8 mouse cellular contexts compared by ENCODE assay signal in genomic region chr2:3282866-3283601, GRCm38 (mm10). TPM values are rescaled to one million over a fixed set of nuclear protein-coding genes. Genes with fewer than 3 reads are reported as not detected.
DNase-seq lines count a peak whose midpoint lies in the region; ATAC-seq and TF ChIP-seq lines count a peak whose summit lies in the region.

No protein-coding gene starts in this region.

- TF ChIP-seq CTCF in lung, embryonic 14.5 days (IDR thresholded peaks at IDR 0.05; ENCODE audit: low read depth) = no peak
- no peak for TF ChIP-seq CTCF in embryonic fibroblast, embryonic 13.5 days (IDR thresholded peaks at IDR 0.05; ENCODE audit: borderline replicate concordance, insufficient read depth, low read length)

- peaks cover 7% of the 10 kb centered on the region for H3K4me1 ChIP-seq in lung, embryonic 14.5 days (ENCODE audit: insufficient read depth)
- 0 out of 2 replicates have a peak, but pooled peaks cover 5% of the 10 kb centered on the region for H3K4me1 ChIP-seq in embryonic fibroblast, embryonic 13.5 days (ENCODE audit: control insufficient read depth, insufficient read depth, low read length)
- H3K4me1 ChIP-seq in hindbrain, embryonic 16.5 days (ENCODE audit: control insufficient read depth, insufficient read depth, low read depth, low read length) = peaks cover 9% of the 10 kb centered on the region
- peaks cover 22% of the 10 kb centered on the region for H3K4me1 ChIP-seq in liver, embryonic 16.5 days (ENCODE audit: control insufficient read depth, low read depth, low read length)

- ATAC-seq in lung, embryonic 14.5 days (ENCODE audit: insufficient read depth) = 0 out of 2 replicates have a peak, but pooled peaks have one; percentile 1
- no peak; the same call in 1 of the 2 replicates for ATAC-seq in hindbrain, embryonic 16.5 days
- no peak for ATAC-seq in liver, embryonic 16.5 days (ENCODE audit: low read depth)

- peak overlapping the region; percentile 68 for H3K4me2 ChIP-seq in lung, embryonic 14.5 days
- peak overlapping the region; percentile 72 for H3K4me2 ChIP-seq in hindbrain, embryonic 16.5 days (ENCODE audit: low read length)
- peak overlapping the region; percentile 99 for H3K4me2 ChIP-seq in liver, embryonic 16.5 days (ENCODE audit: low read depth, low read length)

- H3K36me3 ChIP-seq in lung, embryonic 14.5 days (ENCODE audit: insufficient read depth) = no peaks in the 10 kb centered on the region
- no peaks in the 10 kb centered on the region for H3K36me3 ChIP-seq in hindbrain, embryonic 16.5 days (ENCODE audit: control insufficient read depth, insufficient read depth, low read length)
- no peaks in the 10 kb centered on the region for H3K36me3 ChIP-seq in liver, embryonic 16.5 days (ENCODE audit: control insufficient read depth, insufficient read depth)

- no peaks in the 10 kb centered on the region for H3K27me3 ChIP-seq in lung, embryonic 14.5 days (ENCODE audit: insufficient read depth, low read length)
- no peaks in the 10 kb centered on the region for H3K27me3 ChIP-seq in hindbrain, embryonic 16.5 days (replicated peaks; ENCODE audit: control insufficient read depth, insufficient read depth, low read length)
- H3K27me3 ChIP-seq in liver, embryonic 16.5 days (ENCODE audit: control insufficient read depth, insufficient read depth, low read depth, low read length) = no peaks in the 10 kb centered on the region

- no peak for DNase-seq in lung, embryonic 14.5 days
- DNase-seq in lung, postnatal 10 days = no peak
- DNase-seq in adrenal gland, adult 2 months = peak; percentile 50
- no peak for DNase-seq in retina, postnatal 1 day
- no peak for DNase-seq in right cerebral cortex, postnatal 25 days

- no peaks in the 10 kb centered on the region for H3K9me3 ChIP-seq in lung, embryonic 14.5 days (ENCODE audit: low read depth, low read length)
- H3K9me3 ChIP-seq in hindbrain, embryonic 16.5 days (ENCODE audit: control insufficient read depth, low read length) = no peaks in the 10 kb centered on the region
- no peaks in the 10 kb centered on the region for H3K9me3 ChIP-seq in liver, embryonic 16.5 days (replicated peaks; ENCODE audit: control insufficient read depth, low read length)

- peak overlapping the region; percentile 83 for H3K4me3 ChIP-seq in lung, embryonic 14.5 days (ENCODE audit: low read depth, low read length)
- H3K4me3 ChIP-seq in embryonic fibroblast, embryonic 13.5 days (ENCODE audit: insufficient read depth, low read length) = peak overlapping the region; percentile 48
- H3K4me3 ChIP-seq in hindbrain, embryonic 16.5 days (ENCODE audit: low read length) = peak overlapping the region; percentile 65
- H3K4me3 ChIP-seq in liver, embryonic 16.5 days (ENCODE audit: low read depth, low read length) = peak overlapping the region; percentile 90

- 11% methylated on average over 12 of the region's 12 CpGs for WGBS in lung, embryonic 14.5 days
- WGBS in hindbrain, embryonic 16.5 days = 11% methylated on average over 12 of the region's 12 CpGs
- 8% methylated on average over 12 of the region's 12 CpGs for WGBS in liver, embryonic 16.5 days (ENCODE audit: insufficient replicate concordance)

- peak overlapping the region; percentile 59 for H3K9ac ChIP-seq in lung, embryonic 14.5 days
- H3K9ac ChIP-seq in hindbrain, embryonic 16.5 days (ENCODE audit: low read depth, low read length) = peak overlapping the region; percentile 77
- H3K9ac ChIP-seq in liver, embryonic 16.5 days (ENCODE audit: low read depth, low read length) = peak overlapping the region; percentile 76

- TF ChIP-seq POLR2A in embryonic fibroblast, embryonic 13.5 days (IDR thresholded peaks at IDR 0.05; ENCODE audit: low read depth, low read length) = no peak

- peak overlapping the region; percentile 86 for H3K27ac ChIP-seq in lung, embryonic 14.5 days (ENCODE audit: low read depth)
- peak overlapping the region; percentile 79 for H3K27ac ChIP-seq in embryonic fibroblast, embryonic 13.5 days (ENCODE audit: insufficient read depth, low read length)
- H3K27ac ChIP-seq in hindbrain, embryonic 16.5 days (ENCODE audit: low read depth, low read length) = peak overlapping the region; percentile 95
- peak overlapping the region; percentile 63; the same call in 1 of the 2 replicates for H3K27ac ChIP-seq in liver, embryonic 16.5 days (ENCODE audit: low read length)

RNA-seq across cellular contexts. Expression of gene Nmt2, which starts 1.0 kb away (rescaled TPM):
- 41.3 and 41.6 TPM in 2 replicates for polyA plus RNA-seq in lung, embryonic 14.5 days (2014; fragmentation: Nextera tagmentation; extraction: Ambion mirVana)
- total RNA-seq in adrenal gland, adult 2 months (2021) = 10 to 100 TPM; 42.6 to 69.1 TPM
- 7.9 and 9.2 TPM in 2 replicates for polyA plus RNA-seq in adrenal gland, adult 2 months (2012; rRNA removed)
- 34.3 and 36.7 TPM in 2 replicates for polyA plus RNA-seq in embryonic fibroblast, embryonic 13.5 days (2011; ENCODE audit: insufficient read length, low read depth, missing spikeins)
- polyA plus RNA-seq in hindbrain, embryonic 16.5 days (2015; fragmentation: Nextera tagmentation; extraction: Ambion mirVana) = 108 and 112 TPM in 2 replicates
- polyA plus RNA-seq in liver, embryonic 16.5 days (2015; fragmentation: Nextera tagmentation; extraction: Ambion mirVana) = 12.0 and 13.8 TPM in 2 replicates

RNA-seq across cellular contexts. Expression of gene Rpp38, which starts 49.4 kb away (rescaled TPM):
- 26.3 and 26.8 TPM in 2 replicates for polyA plus RNA-seq in lung, embryonic 14.5 days (2014; fragmentation: Nextera tagmentation; extraction: Ambion mirVana)
- 10 to 100 TPM; 10.7 to 13.2 TPM for total RNA-seq in adrenal gland, adult 2 months (2021)
- 1.2 and 1.5 TPM in 2 replicates for polyA plus RNA-seq in adrenal gland, adult 2 months (2012; rRNA removed)
- polyA plus RNA-seq in embryonic fibroblast, embryonic 13.5 days (2011; ENCODE audit: insufficient read length, low read depth, missing spikeins) = 13.7 and 16.1 TPM in 2 replicates
- 10.4 and 13.3 TPM in 2 replicates for polyA plus RNA-seq in hindbrain, embryonic 16.5 days (2015; fragmentation: Nextera tagmentation; extraction: Ambion mirVana)
- polyA plus RNA-seq in liver, embryonic 16.5 days (2015; fragmentation: Nextera tagmentation; extraction: Ambion mirVana) = 7.3 and 7.4 TPM in 2 replicates

RNA-seq across cellular contexts. Expression of gene Acbd7, which starts 52.9 kb away (rescaled TPM):
- polyA plus RNA-seq in lung, embryonic 14.5 days (2014; fragmentation: Nextera tagmentation; extraction: Ambion mirVana) = 0.51 and 0.92 TPM in 2 replicates
- not detected for total RNA-seq in adrenal gland, adult 2 months (2021)
- polyA plus RNA-seq in adrenal gland, adult 2 months (2012; rRNA removed) = not detected in 2 replicates
- not detected in 2 replicates for polyA plus RNA-seq in embryonic fibroblast, embryonic 13.5 days (2011; ENCODE audit: insufficient read length, low read depth, missing spikeins)
- polyA plus RNA-seq in hindbrain, embryonic 16.5 days (2015; fragmentation: Nextera tagmentation; extraction: Ambion mirVana) = 3.4 and 4.6 TPM in 2 replicates
- 0.32 and 0.40 TPM in 2 replicates for polyA plus RNA-seq in liver, embryonic 16.5 days (2015; fragmentation: Nextera tagmentation; extraction: Ambion mirVana)
